Mouse (Mus musculus): ENCODE results near the gene Lysmd1. TPM values are rescaled to one million over a fixed set of nuclear protein-coding genes. Genes with fewer than 3 reads are reported as not detected.
"Not testable (repeated sequence)": the region's sequence is repeated elsewhere in the genome, so short reads cannot be mapped to it uniquely, and the experiment has no call there.

Gene Lysmd1
- polyA plus RNA-seq (2014; fragmentation: Nextera tagmentation; extraction: Ambion mirVana) = 9.2 and 10.9 TPM in 2 replicates

- Histone ChIP-seq H3K9me3 (ENCODE audit: control insufficient read depth, low read depth, low read length) (no peaks in the 10 kb centered on the region), H3K36me3 (ENCODE audit: control insufficient read depth, insufficient read depth, low read length) (peaks cover 3% of the 10 kb centered on the region; the same call in 1 of the 2 replicates), H3K9ac (replicated peaks; ENCODE audit: low read depth, low read length) (peak within 1 kb of the TSS; percentile 45), H3K4me3 (ENCODE audit: low read depth, low read length) (peak within 1 kb of the TSS; percentile 44), H3K4me2 (replicated peaks; ENCODE audit: low read depth, low read length) (peak within 1 kb of the TSS; percentile 53), H3K27ac (ENCODE audit: low read length) (peak within 1 kb of the TSS; percentile 6; the same call in 1 of the 2 replicates), H3K4me1 (ENCODE audit: control insufficient read depth, insufficient read depth, low read length) (0 out of 2 replicates have a peak, but pooled peaks cover 11% of the 10 kb centered on the region), H3K27me3 (ENCODE audit: control insufficient read depth, insufficient read depth, low read length) (no peaks in the 10 kb centered on the region)
- ATAC-seq (ENCODE audit: insufficient number of reproducible peaks, insufficient read depth, low FRiP score, low read depth) = peak; percentile 92
- WGBS = under 1% methylated on average over 20 of the region's 20 CpGs
Measured at GRCm38 (mm10) chr3:95133680-95134101, at the start of gene Lysmd1, which contains the start of gene Scnm1. Gene Lysmd1, plus strand, starts transcription at chr3:95134088. Gene Scnm1, minus strand, starts transcription at chr3:95134011.

GRCm38 (mm10) chr3:95088071-95088470, 45.8 kb upstream of the Lysmd1 start:
- no peak overlapping the region for H3K9ac ChIP-seq (replicated peaks; ENCODE audit: low read depth, low read length)
- no peak overlapping the region for H3K27ac ChIP-seq (ENCODE audit: low read length)
- 91% methylated on average over 1 of the region's 1 CpGs for WGBS
- no peak overlapping the region for H3K4me2 ChIP-seq (replicated peaks; ENCODE audit: low read depth, low read length)
- no peaks in the 10 kb centered on the region for H3K4me1 ChIP-seq (ENCODE audit: control insufficient read depth, insufficient read depth, low read length)
- no peaks in the 10 kb centered on the region for H3K27me3 ChIP-seq (ENCODE audit: control insufficient read depth, insufficient read depth, low read length)
- H3K36me3 ChIP-seq (ENCODE audit: control insufficient read depth, insufficient read depth, low read length) = peaks cover 8% of the 10 kb centered on the region; the same call in 1 of the 2 replicates
- H3K9me3 ChIP-seq (ENCODE audit: control insufficient read depth, low read depth, low read length) = no peaks in the 10 kb centered on the region
- ATAC-seq (ENCODE audit: insufficient number of reproducible peaks, insufficient read depth, low FRiP score, low read depth) = no peak
- H3K4me3 ChIP-seq (ENCODE audit: low read depth, low read length) = no peak overlapping the region

GRCm38 (mm10) chr3:95100854-95101253, 33.0 kb upstream of the Lysmd1 start:
- no peak overlapping the region for H3K27ac ChIP-seq (ENCODE audit: low read length)
- no peak overlapping the region for H3K4me3 ChIP-seq (ENCODE audit: low read depth, low read length)
- peaks cover 8% of the 10 kb centered on the region for H3K36me3 ChIP-seq (ENCODE audit: control insufficient read depth, insufficient read depth, low read length)
- 35% methylated on average over 2 of the region's 2 CpGs for WGBS
- ATAC-seq (ENCODE audit: insufficient number of reproducible peaks, insufficient read depth, low FRiP score, low read depth) = no peak
- H3K27me3 ChIP-seq (ENCODE audit: control insufficient read depth, insufficient read depth, low read length) = no peaks in the 10 kb centered on the region
- no peak overlapping the region for H3K9ac ChIP-seq (replicated peaks; ENCODE audit: low read depth, low read length)
- H3K4me1 ChIP-seq (ENCODE audit: control insufficient read depth, insufficient read depth, low read length) = peaks cover 7% of the 10 kb centered on the region
- no peaks in the 10 kb centered on the region for H3K9me3 ChIP-seq (ENCODE audit: control insufficient read depth, low read depth, low read length)
- H3K4me2 ChIP-seq (replicated peaks; ENCODE audit: low read depth, low read length) = no peak overlapping the region

- H3K4me1 ChIP-seq (ENCODE audit: control insufficient read depth, insufficient read depth, low read length) = peaks cover 7% of the 10 kb centered on the region
- no peak overlapping the region for H3K27ac ChIP-seq (ENCODE audit: low read length)
- peak overlapping the region; percentile 98 for H3K4me3 ChIP-seq (ENCODE audit: low read depth, low read length)
- H3K27me3 ChIP-seq (ENCODE audit: control insufficient read depth, insufficient read depth, low read length) = no peaks in the 10 kb centered on the region
- 0 out of 2 replicates have a peak overlapping the region, but pooled peaks have one; percentile 89 for H3K9ac ChIP-seq (replicated peaks; ENCODE audit: low read depth, low read length)
- 0 out of 2 replicates have a peak, but pooled peaks cover 2% of the 10 kb centered on the region for H3K36me3 ChIP-seq (ENCODE audit: control insufficient read depth, insufficient read depth, low read length)
- 40% methylated on average over 4 of the region's 4 CpGs for WGBS
- H3K9me3 ChIP-seq (ENCODE audit: control insufficient read depth, low read depth, low read length) = no peaks in the 10 kb centered on the region
- no peak for ATAC-seq (ENCODE audit: insufficient number of reproducible peaks, insufficient read depth, low FRiP score, low read depth)
- H3K4me2 ChIP-seq (replicated peaks; ENCODE audit: low read depth, low read length) = peak overlapping the region; percentile 82
Measured at GRCm38 (mm10) chr3:95105121-95105520, 28.8 kb upstream of the Lysmd1 start.

GRCm38 (mm10) chr3:95105586-95106337, 28.1 kb upstream of the Lysmd1 start:
- ATAC-seq (ENCODE audit: insufficient number of reproducible peaks, insufficient read depth, low FRiP score, low read depth) = no peak
- peak overlapping the region; percentile 82 for H3K27ac ChIP-seq (ENCODE audit: low read length)
- peak overlapping the region; percentile 82 for H3K4me2 ChIP-seq (replicated peaks; ENCODE audit: low read depth, low read length)
- no peaks in the 10 kb centered on the region for H3K27me3 ChIP-seq (ENCODE audit: control insufficient read depth, insufficient read depth, low read length)
- peaks cover 7% of the 10 kb centered on the region for H3K4me1 ChIP-seq (ENCODE audit: control insufficient read depth, insufficient read depth, low read length)
- WGBS = 0% methylated on average over 16 of the region's 16 CpGs
- 0 out of 2 replicates have a peak, but pooled peaks cover 2% of the 10 kb centered on the region for H3K36me3 ChIP-seq (ENCODE audit: control insufficient read depth, insufficient read depth, low read length)
- H3K4me3 ChIP-seq (ENCODE audit: low read depth, low read length) = peak overlapping the region; percentile 98
- peak overlapping the region; percentile 89 for H3K9ac ChIP-seq (replicated peaks; ENCODE audit: low read depth, low read length)
- no peaks in the 10 kb centered on the region for H3K9me3 ChIP-seq (ENCODE audit: control insufficient read depth, low read depth, low read length)

- H3K9me3 ChIP-seq (ENCODE audit: control insufficient read depth, low read depth, low read length) = no peaks in the 10 kb centered on the region
- under 1% methylated on average over 51 of the region's 51 CpGs for WGBS
- peak; percentile 94 for ATAC-seq (ENCODE audit: insufficient number of reproducible peaks, insufficient read depth, low FRiP score, low read depth)
- H3K27ac ChIP-seq (ENCODE audit: low read length) = peak within 1 kb of the TSS; percentile 82
- no peaks in the 10 kb centered on the region for H3K27me3 ChIP-seq (ENCODE audit: control insufficient read depth, insufficient read depth, low read length)
- no peaks in the 10 kb centered on the region for H3K36me3 ChIP-seq (ENCODE audit: control insufficient read depth, insufficient read depth, low read length)
- peak within 1 kb of the TSS; percentile 82 for H3K4me2 ChIP-seq (replicated peaks; ENCODE audit: low read depth, low read length)
- peaks cover 7% of the 10 kb centered on the region for H3K4me1 ChIP-seq (ENCODE audit: control insufficient read depth, insufficient read depth, low read length)
- peak within 1 kb of the TSS; percentile 98 for H3K4me3 ChIP-seq (ENCODE audit: low read depth, low read length)
- peak within 1 kb of the TSS; percentile 89 for H3K9ac ChIP-seq (replicated peaks; ENCODE audit: low read depth, low read length)
Measured at GRCm38 (mm10) chr3:95106338-95107117, 27.4 kb upstream of the Lysmd1 start, which contains the start of gene Pip5k1a. Gene Pip5k1a, minus strand, starts transcription at chr3:95106930.

GRCm38 (mm10) chr3:95107308-95107707, 26.6 kb upstream of the Lysmd1 start:
- Histone ChIP-seq H3K27ac (ENCODE audit: low read length) (peak overlapping the region; percentile 48; the same call in 1 of the 2 replicates), H3K4me3 (ENCODE audit: low read depth, low read length) (peak overlapping the region; percentile 98), H3K4me2 (replicated peaks; ENCODE audit: low read depth, low read length) (peak overlapping the region; percentile 64), H3K4me1 (ENCODE audit: control insufficient read depth, insufficient read depth, low read length) (peaks cover 10% of the 10 kb centered on the region)
- H3K9ac ChIP-seq (replicated peaks; ENCODE audit: low read depth, low read length); H3K9me3 ChIP-seq (ENCODE audit: control insufficient read depth, low read depth, low read length); H3K36me3 ChIP-seq (ENCODE audit: control insufficient read depth, insufficient read depth, low read length); H3K27me3 ChIP-seq (ENCODE audit: control insufficient read depth, insufficient read depth, low read length); ATAC-seq (ENCODE audit: insufficient number of reproducible peaks, insufficient read depth, low FRiP score, low read depth): not testable (repeated sequence)

- Histone ChIP-seq H3K4me2 (replicated peaks; ENCODE audit: low read depth, low read length) (no peak overlapping the region), H3K4me3 (ENCODE audit: low read depth, low read length) (no peak overlapping the region)
- WGBS = 73% methylated on average over 2 of the region's 2 CpGs
Measured at GRCm38 (mm10) chr3:95107898-95108297, 26.0 kb upstream of the Lysmd1 start.

More at GRCm38 (mm10) chr3:95107898-95108297, 26.0 kb upstream of the Lysmd1 start:
- H3K27me3 ChIP-seq (ENCODE audit: control insufficient read depth, insufficient read depth, low read length) = no peaks in the 10 kb centered on the region
- H3K9me3 ChIP-seq (ENCODE audit: control insufficient read depth, low read depth, low read length) = no peaks in the 10 kb centered on the region
- H3K36me3 ChIP-seq (ENCODE audit: control insufficient read depth, insufficient read depth, low read length) = no peaks in the 10 kb centered on the region
- no peak overlapping the region for H3K27ac ChIP-seq (ENCODE audit: low read length)
- H3K9ac ChIP-seq (replicated peaks; ENCODE audit: low read depth, low read length) = no peak overlapping the region
- no peak for ATAC-seq (ENCODE audit: insufficient number of reproducible peaks, insufficient read depth, low FRiP score, low read depth)
- peaks cover 11% of the 10 kb centered on the region for H3K4me1 ChIP-seq (ENCODE audit: control insufficient read depth, insufficient read depth, low read length)

All from stomach, embryonic 14.5 days (tissue).